Comparison of ENCODE assay signal across 13 mouse cellular contexts in the genomic region with DNA sequence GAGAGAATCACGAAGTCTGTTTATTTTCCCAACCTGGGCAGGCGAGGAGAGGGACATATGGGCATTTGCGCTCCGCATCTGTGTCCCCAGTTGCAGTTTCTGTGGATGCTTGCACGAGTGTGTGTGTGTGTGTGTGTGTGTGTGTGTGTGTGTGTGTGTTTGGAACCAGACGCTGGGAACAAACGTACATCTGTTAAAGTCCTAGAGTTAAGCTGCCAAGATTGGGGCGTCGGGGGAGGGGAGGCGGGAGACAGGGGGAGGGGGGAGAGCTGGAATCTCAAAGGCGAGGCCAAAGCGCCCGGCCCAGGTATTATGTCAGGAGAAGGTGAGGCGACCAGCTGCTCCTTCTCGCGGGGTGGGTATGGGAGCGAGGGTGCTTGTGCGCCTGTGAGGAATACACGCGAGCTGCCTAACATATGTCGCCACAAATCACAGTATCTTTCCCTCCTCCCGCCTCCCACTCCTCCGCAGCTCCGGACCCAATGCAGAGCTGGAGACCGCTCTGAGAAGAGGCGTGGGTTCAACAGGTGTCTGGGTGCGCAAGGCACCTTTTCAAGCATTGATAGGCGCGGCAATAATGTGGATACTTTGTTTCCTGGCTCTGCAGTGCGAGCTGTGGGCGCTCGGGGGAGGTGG. TPM values are rescaled to one million over a fixed set of nuclear protein-coding genes. Genes with fewer than 3 reads are reported as not detected.
DNase-seq lines count a peak whose midpoint lies in the region; ATAC-seq and TF ChIP-seq lines count a peak whose summit lies in the region.
"Had no signal": no experiment of that assay in that cellular context is flagged by ENCODE, and none has a peak within 500 bp of the region (broad histone marks: within the 10 kb centered on the region; RNA-seq: fewer than 3 reads in every experiment).

No protein-coding gene starts in this region.

- peaks cover 27% of the 10 kb centered on the region for H3K4me1 ChIP-seq in forebrain, embryonic 15.5 days
- peaks cover 33% of the 10 kb centered on the region for H3K4me1 ChIP-seq in forebrain, embryonic 10.5 days
- H3K4me1 ChIP-seq in neural tube, embryonic 12.5 days, result peaks cover 23% of the 10 kb centered on the region
- H3K4me1 ChIP-seq in heart, adult 2 months (ENCODE audit: control insufficient read depth, insufficient read depth, low read length), result no peaks in the 10 kb centered on the region
- H3K4me1 ChIP-seq: liver, embryonic 15.5 days had no signal

- H3K4me3 ChIP-seq in forebrain, embryonic 15.5 days, result peak overlapping the region; percentile 24
- H3K4me3 ChIP-seq in forebrain, embryonic 10.5 days, result no peak overlapping the region
- no peak overlapping the region for H3K4me3 ChIP-seq in neural tube, embryonic 12.5 days
- no peak overlapping the region for H3K4me3 ChIP-seq in heart, adult 2 months
- H3K4me3 ChIP-seq: liver, embryonic 15.5 days had no signal

- no peak overlapping the region for H3K27ac ChIP-seq in forebrain, embryonic 15.5 days (replicated peaks)
- H3K27ac ChIP-seq in forebrain, embryonic 10.5 days, result no peak overlapping the region
- no peak overlapping the region for H3K27ac ChIP-seq in neural tube, embryonic 12.5 days
- H3K27ac ChIP-seq in heart, adult 2 months, result no peak overlapping the region
- H3K27ac ChIP-seq: liver, embryonic 15.5 days had no signal

- WGBS in forebrain, embryonic 15.5 days, result under 1% methylated on average over 31 of the region's 32 CpGs
- WGBS in forebrain, embryonic 10.5 days, result 2% methylated on average over 31 of the region's 32 CpGs
- 1% methylated on average over 32 of the region's 32 CpGs for WGBS in neural tube, embryonic 12.5 days
- 3% methylated on average over 32 of the region's 32 CpGs for WGBS in heart, adult 2 months

- no peaks in the 10 kb centered on the region for H3K9me3 ChIP-seq in forebrain, embryonic 15.5 days
- H3K9me3 ChIP-seq in forebrain, embryonic 10.5 days, result no peaks in the 10 kb centered on the region
- H3K9me3 ChIP-seq in neural tube, embryonic 12.5 days, result no peaks in the 10 kb centered on the region
- H3K9me3 ChIP-seq: liver, embryonic 15.5 days had no signal

- no peak overlapping the region for H3K9ac ChIP-seq in forebrain, embryonic 15.5 days (replicated peaks)
- H3K9ac ChIP-seq in neural tube, embryonic 12.5 days, result no peak overlapping the region
- H3K9ac ChIP-seq in heart, adult 2 months (ENCODE audit: low read depth, low read length), result no peak overlapping the region
- H3K9ac ChIP-seq: liver, embryonic 15.5 days had no signal

- H3K36me3 ChIP-seq in forebrain, embryonic 15.5 days, result no peaks in the 10 kb centered on the region
- no peaks in the 10 kb centered on the region for H3K36me3 ChIP-seq in forebrain, embryonic 10.5 days (replicated peaks)
- H3K36me3 ChIP-seq in neural tube, embryonic 12.5 days, result no peaks in the 10 kb centered on the region
- H3K36me3 ChIP-seq in heart, adult 2 months (ENCODE audit: control insufficient read depth, insufficient read depth, low read length), result no peaks in the 10 kb centered on the region
- H3K36me3 ChIP-seq: liver, embryonic 15.5 days had no signal

- peak overlapping the region; percentile 44 for H3K4me2 ChIP-seq in forebrain, embryonic 15.5 days (replicated peaks)
- peak overlapping the region; percentile 31 for H3K4me2 ChIP-seq in neural tube, embryonic 12.5 days (replicated peaks)
- H3K4me2 ChIP-seq: liver, embryonic 15.5 days had no signal

- no peaks in the 10 kb centered on the region for H3K79me2 ChIP-seq in heart, adult 2 months (replicated peaks; ENCODE audit: control insufficient read depth, insufficient read depth, low read length)

- H3K27me3 ChIP-seq in forebrain, embryonic 15.5 days, result peaks cover 63% of the 10 kb centered on the region
- peaks cover 79% of the 10 kb centered on the region for H3K27me3 ChIP-seq in forebrain, embryonic 10.5 days (ENCODE audit: poor library complexity, severe bottlenecking)
- peaks cover 78% of the 10 kb centered on the region for H3K27me3 ChIP-seq in neural tube, embryonic 12.5 days (replicated peaks)
- H3K27me3 ChIP-seq in heart, adult 2 months (ENCODE audit: control insufficient read depth, insufficient read depth, low read length), result peaks cover 5% of the 10 kb centered on the region; the same call in 1 of the 2 replicates

- no peak for TF ChIP-seq CTCF in heart, adult 2 months (IDR thresholded peaks at IDR 0.05)

- peak; percentile 66; the same call in 1 of the 2 replicates for ATAC-seq in forebrain, embryonic 15.5 days (replicated peaks)
- ATAC-seq in neural tube, embryonic 12.5 days (ENCODE audit: low FRiP score, low read depth), result no peak

- TF ChIP-seq EP300 in heart, adult 2 months (IDR thresholded peaks at IDR 0.05; ENCODE audit: insufficient read depth, low read depth, low read length), result no peak

- DNase-seq in forebrain, embryonic 10.5 days (ENCODE audit: extremely low spot score, low spot score), result no peak
- DNase-seq in neural tube, embryonic 10.5 days (ENCODE audit: extremely low spot score, low spot score), result no peak
- peak; percentile 54 to 72 for DNase-seq in left cerebral cortex, postnatal 14 days (ENCODE audit: low spot score in 2 of 2)
- DNase-seq in telencephalon, adult 2 months (ENCODE audit: low read depth, low spot score), result peak; percentile 50
- no peak for DNase-seq in heart, adult 2 months
- no peak for DNase-seq in adipocyte (ENCODE audit: low spot score)
- DNase-seq: B cell, adult 2 months; cerebellum, postnatal 36 days; heart, adult 11 months; kidney, postnatal 4 days had no signal

- TF ChIP-seq POLR2A in heart, adult 2 months (IDR thresholded peaks at IDR 0.05; ENCODE audit: insufficient read depth, low read depth, low read length), result no peak

- intact Hi-C loops in left cerebral cortex, postnatal 14 days (cut with DNase I), result no loop called here
- intact Hi-C loops in heart, adult 2 months (cut with DNase I), result no loop called here

RNA-seq across cellular contexts. Expression of a gene that starts 4.5 kb away (rescaled TPM):
- polyA plus RNA-seq in forebrain, embryonic 15.5 days (2015; fragmentation: Nextera tagmentation; extraction: Ambion mirVana), result 0.24 TPM in 1 of 2 replicates, not detected in the other
- 0.24 and 1.3 TPM in 2 replicates for polyA plus RNA-seq in forebrain, embryonic 10.5 days (2016; fragmentation: Nextera tagmentation; extraction: Ambion mirVana)
- 7.5 and 10.9 TPM in 2 replicates for polyA plus RNA-seq in neural tube, embryonic 12.5 days (2016; fragmentation: Nextera tagmentation; extraction: Ambion mirVana)
- total RNA-seq in left cerebral cortex, postnatal 14 days (2021), result not detected
- not detected for total RNA-seq in heart, adult 2 months (2021)
- not detected in 2 replicates for polyA plus RNA-seq in heart, adult 2 months (2012; rRNA removed)
- polyA plus RNA-seq: liver, embryonic 15.5 days had no signal

RNA-seq across cellular contexts. Expression of a gene that starts 15.3 kb away (rescaled TPM):
- polyA plus RNA-seq in forebrain, embryonic 15.5 days (2015; fragmentation: Nextera tagmentation; extraction: Ambion mirVana), result 149 and 150 TPM in 2 replicates
- 20.0 and 21.0 TPM in 2 replicates for polyA plus RNA-seq in forebrain, embryonic 10.5 days (2016; fragmentation: Nextera tagmentation; extraction: Ambion mirVana)
- 48.4 and 56.5 TPM in 2 replicates for polyA plus RNA-seq in neural tube, embryonic 12.5 days (2016; fragmentation: Nextera tagmentation; extraction: Ambion mirVana)
- total RNA-seq in left cerebral cortex, postnatal 14 days (2021), result 10 to 100 TPM; 51.0 to 60.4 TPM
- total RNA-seq in heart, adult 2 months (2021), result 1 to 10 TPM; 3.0 to 3.2 TPM
- 2.5 and 3.3 TPM in 2 replicates for polyA plus RNA-seq in heart, adult 2 months (2012; rRNA removed)

Comparison
In these comparisons a context has a peak if more than half of its experiments do, and no peak if none do; other contexts are left out.
1. DNase-seq: peak in left cerebral cortex, postnatal 14 days (2 of 2) and telencephalon, adult 2 months (single experiment); none in forebrain, embryonic 10.5 days (single experiment), neural tube, embryonic 10.5 days (single experiment), heart, adult 2 months (0 of 2) and adipocyte (single experiment).